Mouse (Mus musculus) left cerebral cortex, postnatal 36 days (tissue): ENCODE data around the gene Arap1. TPM values are rescaled to one million over a fixed set of nuclear protein-coding genes. Genes with fewer than 3 reads are reported as not detected.

Experiments used
- DNase-seq, 2 experiments: peaks; one replicate each; pipeline ENCODE4 v3.0.0; 2021 to 2022; ENCODE audit warnings: low spot score in 2 of 2, mixed read lengths in 1 of 2
- intact Hi-C: fragments of 180-260 bp; cut with DNase I; formaldehyde crosslinking; loops from one replicate; pipeline ENCODE4 v1.15.1; 2025
- total RNA-seq, 2 experiments: library from RNA; stranded (reverse); gene quantifications; 2 replicates each; pipeline ENCODE4 v1.2.3; 2021

The Arap1 gene
- total RNA-seq, 2 experiments from 2014 or later = 16.5 to 17.6 TPM

DNA sequence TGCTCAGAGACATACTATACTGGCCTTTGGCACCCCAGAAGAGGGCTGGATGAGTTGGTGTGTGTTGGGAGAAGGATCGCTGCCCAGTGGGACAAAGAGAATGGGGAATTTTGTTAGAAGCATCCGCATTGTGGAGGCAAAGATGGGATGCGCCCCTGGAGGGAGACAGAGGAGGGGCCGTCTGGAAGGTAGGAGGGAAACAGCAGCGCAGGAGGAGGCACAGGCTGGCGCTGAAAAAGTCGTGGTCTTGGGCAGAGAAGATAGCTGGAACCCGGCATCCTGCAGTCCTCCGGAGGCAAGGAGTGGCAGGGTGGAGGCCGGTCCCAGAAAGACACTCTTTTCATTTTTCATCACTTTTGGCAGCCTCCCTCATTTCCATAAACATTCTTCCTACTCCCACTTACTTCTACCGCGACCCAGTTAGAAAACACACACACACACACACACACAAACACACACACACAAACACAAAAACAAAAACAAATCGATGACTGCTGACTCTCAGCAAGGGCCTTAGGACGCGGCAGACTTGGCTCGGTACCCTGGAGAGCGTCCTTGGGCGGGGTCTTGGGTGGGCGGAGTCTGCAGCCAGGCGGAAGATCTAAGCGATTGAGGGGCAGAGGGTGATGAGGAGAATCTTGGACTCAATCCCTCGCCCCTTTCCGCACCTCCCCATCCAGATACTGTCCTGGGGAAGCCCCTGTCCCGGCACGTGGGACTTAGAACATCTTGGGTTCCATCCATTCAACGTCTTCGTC lies 71.3 kb downstream of the Arap1 start:
- intact Hi-C loops = no loop called here

GRCm38 (mm10) chr7:101421529-101421928 lies 73.7 kb downstream of the Arap1 start, which contains the start of gene Pde2a:
TSS of gene Pde2a (plus strand) at chr7:101421691.
- intact Hi-C loops = loop anchor here (5.0 kb wide), 1 partner anchor 109 kb away; no protein-coding TSS in a partner anchor
- peak; percentile 84 to 86 for DNase-seq

More for the DNA sequence above, 71.3 kb downstream of the Arap1 start:
- DNase-seq = no peak

DNA sequence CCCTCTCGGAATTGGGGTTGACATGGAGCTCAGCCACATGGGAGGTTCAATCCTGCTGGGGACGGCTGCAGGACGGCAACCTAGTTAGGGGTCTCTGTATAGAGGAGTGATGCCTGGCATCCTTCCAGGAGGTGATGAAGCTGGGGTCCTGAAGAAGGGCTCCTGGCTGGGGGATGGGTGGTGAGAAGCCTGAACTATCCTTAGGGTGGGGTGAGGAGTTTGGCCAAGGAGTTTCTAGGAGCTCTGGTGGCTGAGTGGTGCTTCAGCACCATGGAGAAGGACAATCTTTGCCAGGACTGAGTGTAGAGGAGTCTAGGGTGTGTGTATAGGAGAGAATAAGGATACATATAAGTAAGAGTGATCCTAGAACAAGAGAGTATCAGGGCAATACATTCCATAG lies 74.2 kb downstream of the Arap1 start:
- intact Hi-C loops = loop anchor here (5.0 kb wide), 1 partner anchor 110 kb away; no protein-coding TSS in a partner anchor
- DNase-seq = no peak

DNA sequence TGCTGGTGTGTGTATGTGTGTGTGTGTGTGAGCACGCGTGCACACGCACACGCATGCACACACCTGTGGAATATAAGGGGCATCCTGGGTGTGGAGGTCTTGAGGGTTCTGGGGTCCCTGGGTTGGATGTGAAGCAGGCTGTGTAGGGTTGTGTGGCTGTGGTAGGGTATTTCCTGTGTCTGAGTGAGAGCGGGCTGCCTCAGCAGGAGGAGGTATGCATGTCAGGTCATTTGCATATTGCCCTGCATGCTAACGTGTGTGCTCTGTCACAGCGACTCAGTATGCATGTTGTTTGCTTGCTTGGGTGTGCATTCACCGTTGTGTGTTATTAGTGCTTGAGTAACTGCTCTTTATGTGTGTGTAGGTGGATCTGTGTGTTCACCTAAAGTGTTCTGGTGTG lies 74.8 kb downstream of the Arap1 start:
- intact Hi-C loops = loop anchor here (5.0 kb wide), 1 partner anchor 110 kb away; no protein-coding TSS in a partner anchor
- DNase-seq = no peak

- DNase-seq = no peak
- intact Hi-C loops = loop anchor here (5.0 kb wide), 1 partner anchor 112 kb away; no protein-coding TSS in a partner anchor
Observed at GRCm38 (mm10) chr7:101423970-101424369, 76.1 kb downstream of the Arap1 start.

DNA sequence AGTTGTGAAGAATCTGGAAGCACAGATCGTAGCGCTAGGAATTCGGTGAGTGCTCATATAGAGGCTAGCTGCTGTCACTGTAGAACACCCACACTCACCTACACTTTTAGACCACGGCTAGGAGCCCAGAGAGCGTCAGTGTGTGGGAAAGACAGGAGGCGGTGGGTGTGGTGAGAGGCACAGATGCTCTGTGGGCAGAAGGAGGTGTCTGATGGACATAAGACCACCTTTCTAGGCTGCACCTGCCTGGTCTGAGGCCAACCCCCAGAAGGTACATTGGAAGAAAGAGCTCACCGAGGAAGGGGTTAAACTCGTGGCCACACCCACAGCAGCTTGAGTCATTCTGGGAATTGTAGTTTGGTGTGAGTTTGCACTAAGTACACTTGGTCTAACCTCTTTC lies 78.8 kb downstream of the Arap1 start:
- intact Hi-C loops = no loop called here
- DNase-seq = peak; percentile 69 to 79

GRCm38 (mm10) chr7:101427736-101428135 lies 79.9 kb downstream of the Arap1 start:
- intact Hi-C loops = no loop called here

GRCm38 (mm10) chr7:101435038-101435437 lies 87.2 kb downstream of the Arap1 start:
- DNase-seq = no peak
- intact Hi-C loops = no loop called here

More at GRCm38 (mm10) chr7:101427736-101428135, 79.9 kb downstream of the Arap1 start:
- DNase-seq = peak; percentile 53 to 55

DNA sequence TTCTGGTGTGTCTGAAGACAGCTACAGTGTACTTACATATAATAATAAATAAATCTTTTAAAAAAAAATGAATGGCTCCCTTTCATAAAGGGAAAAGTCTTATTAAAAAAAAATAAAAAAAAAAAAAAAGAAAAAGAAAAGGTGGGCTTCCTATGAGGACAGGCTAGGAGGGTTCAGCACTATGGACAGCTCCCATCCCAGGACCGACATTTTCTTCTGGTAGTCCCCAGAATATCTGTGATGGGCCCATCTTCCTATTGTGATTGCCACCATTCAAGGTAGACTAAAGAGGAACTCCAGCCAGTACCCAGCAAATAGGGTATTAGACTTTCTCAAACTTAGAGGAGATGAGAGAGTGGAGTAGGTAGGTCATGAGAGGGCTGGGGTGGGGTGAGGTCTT lies 90.0 kb downstream of the Arap1 start:
- intact Hi-C loops = no loop called here
- DNase-seq = no peak

DNA sequence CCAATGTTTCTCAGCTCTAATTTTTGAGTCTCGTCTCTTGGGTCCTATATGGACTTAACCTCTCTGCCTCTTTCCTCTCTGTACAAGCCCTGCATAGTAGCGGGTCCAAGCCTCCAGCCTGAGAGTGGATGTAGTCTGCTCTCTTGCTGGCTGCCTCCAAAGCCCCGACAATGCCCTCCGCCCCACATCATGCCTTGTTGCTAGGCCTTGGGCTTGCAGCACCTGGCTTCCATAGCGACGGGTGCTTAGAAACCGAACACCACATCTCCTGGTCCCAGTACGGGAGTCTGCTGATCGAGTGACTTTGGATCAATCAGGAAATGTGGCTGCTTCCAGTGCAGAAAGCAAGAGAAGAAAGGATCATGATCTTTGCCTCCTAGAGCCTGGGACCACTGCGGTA lies 95.2 kb downstream of the Arap1 start:
- DNase-seq = no peak
- intact Hi-C loops = no loop called here

DNA sequence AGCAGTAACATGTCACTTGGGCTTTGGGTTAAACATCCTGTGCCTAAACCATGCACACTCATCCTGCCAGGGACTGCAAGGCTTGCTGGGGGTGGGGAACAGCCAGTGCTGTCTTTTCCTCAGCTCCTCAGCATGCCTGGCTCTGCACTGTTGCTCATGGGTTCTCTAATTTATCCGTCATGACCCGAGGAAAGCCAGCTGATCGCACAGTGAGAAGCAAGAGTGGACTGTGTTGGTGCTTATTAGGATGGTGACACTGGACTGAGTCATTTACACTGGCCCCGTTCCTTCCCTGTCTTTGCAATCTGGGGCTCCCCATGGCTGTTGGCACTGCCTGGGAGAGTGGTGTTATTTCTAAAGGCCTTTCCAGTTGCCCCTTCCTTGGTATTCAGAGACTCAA lies 96.3 kb downstream of the Arap1 start:
- no peak for DNase-seq
- intact Hi-C loops = no loop called here

- DNase-seq = no peak
- intact Hi-C loops = loop anchor here (1.0 to 2.0 kb wide), 3 partner anchors 53 to 169 kb away; no protein-coding TSS in a partner anchor
Observed at GRCm38 (mm10) chr7:101449855-101450254, 102.0 kb downstream of the Arap1 start.

- peak; percentile 87 to 90 for DNase-seq
Observed at GRCm38 (mm10) chr7:101450422-101451401, 102.8 kb downstream of the Arap1 start.

GRCm38 (mm10) chr7:101452669-101453068 lies 104.8 kb downstream of the Arap1 start:
- DNase-seq = no peak

More at GRCm38 (mm10) chr7:101450422-101451401, 102.8 kb downstream of the Arap1 start:
- intact Hi-C loops = loop anchor here (1.0 to 2.0 kb wide), 3 partner anchors 53 to 168 kb away; no protein-coding TSS in a partner anchor

DNA sequence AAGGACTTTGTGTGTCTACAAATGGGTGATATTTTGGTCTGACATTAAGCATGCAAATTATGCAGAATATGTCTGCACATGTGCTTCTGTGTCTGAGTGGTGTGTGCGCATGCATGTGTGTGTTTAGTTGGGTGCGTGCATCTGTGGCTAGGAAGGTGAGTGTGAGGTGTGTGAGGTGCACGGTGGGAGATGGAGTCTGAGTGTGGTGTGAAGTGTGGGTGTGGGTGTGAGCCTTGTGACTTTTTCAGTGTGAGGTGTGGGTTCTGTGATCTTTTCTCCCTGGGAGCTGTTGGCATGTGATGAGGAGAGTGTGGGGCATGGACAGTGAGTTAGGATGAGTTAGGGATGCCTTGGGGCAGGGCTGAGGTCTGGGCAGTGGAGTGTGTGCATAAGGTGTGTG lies 105.4 kb downstream of the Arap1 start:
- peak in 1 of 2 experiments; percentile 27 for DNase-seq
- intact Hi-C loops = no loop called here

More at GRCm38 (mm10) chr7:101452669-101453068, 104.8 kb downstream of the Arap1 start:
- intact Hi-C loops = no loop called here

- intact Hi-C loops = no loop called here
- DNase-seq = no peak
Observed at GRCm38 (mm10) chr7:101453725-101454124, 105.9 kb downstream of the Arap1 start.

GRCm38 (mm10) chr7:101454479-101454878 lies 106.6 kb downstream of the Arap1 start:
- DNase-seq = no peak
- intact Hi-C loops = no loop called here

- intact Hi-C loops = no loop called here
- no peak for DNase-seq
Observed at GRCm38 (mm10) chr7:101455141-101455540, 107.3 kb downstream of the Arap1 start.

DNA sequence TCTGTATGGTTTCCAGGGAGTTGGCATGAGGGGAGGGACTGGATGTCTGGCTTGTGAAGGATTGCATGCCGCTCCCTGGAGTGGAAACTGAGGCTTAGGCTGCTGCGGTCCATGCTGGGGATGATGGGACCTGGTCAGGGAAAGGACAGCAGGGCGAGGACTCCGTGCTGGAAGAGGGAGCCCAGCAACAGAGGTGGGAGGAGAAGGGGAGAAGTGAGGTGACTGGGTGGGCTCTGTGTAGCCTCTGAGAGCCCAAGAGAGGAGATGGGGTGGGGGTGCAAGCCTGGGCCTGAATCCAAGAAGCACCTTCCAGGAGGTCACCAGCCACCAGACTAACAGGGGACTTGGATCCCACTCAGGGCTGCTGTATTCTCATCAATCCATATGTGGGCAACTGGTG lies 108.5 kb downstream of the Arap1 start:
- intact Hi-C loops = no loop called here
- DNase-seq = no peak

DNA sequence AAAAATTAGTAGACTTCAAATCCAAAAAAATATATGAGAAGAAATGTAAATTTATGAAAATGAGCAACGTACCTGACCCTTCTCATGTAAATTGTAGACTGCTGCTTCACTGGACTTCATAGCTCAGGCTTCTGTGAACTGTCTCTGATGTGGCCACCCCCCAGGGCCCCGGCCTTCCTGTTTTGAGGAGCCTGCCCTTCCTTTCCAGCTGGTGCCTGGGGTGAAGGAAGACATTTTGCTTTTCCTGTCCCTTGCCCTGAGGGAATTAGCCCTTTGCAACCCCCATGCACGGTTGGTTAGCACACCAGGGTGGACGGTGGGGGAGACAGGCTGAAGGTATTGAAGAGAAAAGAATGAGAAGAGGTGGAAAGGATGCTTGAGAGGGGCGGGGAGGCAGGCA lies 108.9 kb downstream of the Arap1 start:
- intact Hi-C loops = no loop called here
- DNase-seq = no peak
